Mouse (Mus musculus): Measurements from ENCODE around the gene Trh. TPM values are rescaled to one million over a fixed set of nuclear protein-coding genes. Genes with fewer than 3 reads are reported as not detected.

Gene Trh
- polyA plus RNA-seq, 1 experiment from 2014 or later, result 0.39 TPM

- Histone ChIP-seq H3K4me2 (no peak overlapping the region), H3K36me3 (no peaks in the 10 kb centered on the region), H3K9ac (no peak overlapping the region), H3K27ac (no peak overlapping the region), H3K4me1 (0 out of 2 replicates have a peak, but pooled peaks cover 3% of the 10 kb centered on the region), H3K27me3 (no peaks in the 10 kb centered on the region), H3K4me3 (no peak overlapping the region), H3K9me3 (no peaks in the 10 kb centered on the region)
- ATAC-seq (ENCODE audit: borderline replicate concordance, extremely low read depth, low FRiP score, low TSS enrichment), result no peak
- 39% methylated on average over 3 of the region's 3 CpGs for WGBS
Measured at GRCm38 (mm10) chr6:92219445-92219844, 25.0 kb downstream of the Trh start.

GRCm38 (mm10) chr6:92214773-92215449 lies 29.5 kb downstream of the Trh start, which contains the start of gene Rbsn:
Gene Rbsn (minus strand): TSS chr6:92214925.
- 9% methylated on average over 35 of the region's 35 CpGs for WGBS
- Histone ChIP-seq H3K4me1 (peaks cover 12% of the 10 kb centered on the region), H3K27ac (peak within 1 kb of the TSS; percentile 18; the same call in 1 of the 2 replicates), H3K36me3 (peaks cover 10% of the 10 kb centered on the region), H3K9ac (peak within 1 kb of the TSS; percentile 84), H3K27me3 (no peaks in the 10 kb centered on the region), H3K4me2 (peak within 1 kb of the TSS; percentile 84), H3K4me3 (peak within 1 kb of the TSS; percentile 85), H3K9me3 (no peaks in the 10 kb centered on the region)
- ATAC-seq (ENCODE audit: borderline replicate concordance, extremely low read depth, low FRiP score, low TSS enrichment), result peak; percentile 97

- Histone ChIP-seq H3K4me2 (peak overlapping the region; percentile 84), H3K4me3 (peak overlapping the region; percentile 85), H3K9me3 (no peaks in the 10 kb centered on the region), H3K27me3 (no peaks in the 10 kb centered on the region), H3K36me3 (peaks cover 17% of the 10 kb centered on the region), H3K9ac (peak overlapping the region; percentile 84), H3K27ac (peak overlapping the region; percentile 18; the same call in 1 of the 2 replicates), H3K4me1 (peaks cover 12% of the 10 kb centered on the region)
- peak; percentile 15; the same call in 1 of the 2 replicates for ATAC-seq (ENCODE audit: borderline replicate concordance, extremely low read depth, low FRiP score, low TSS enrichment)
- WGBS, result under 1% methylated on average over 48 of the region's 48 CpGs
Measured at GRCm38 (mm10) chr6:92214055-92214772, 30.2 kb downstream of the Trh start.

- H3K36me3 ChIP-seq, result peaks cover 56% of the 10 kb centered on the region
- no peaks in the 10 kb centered on the region for H3K4me1 ChIP-seq
- ATAC-seq (ENCODE audit: borderline replicate concordance, extremely low read depth, low FRiP score, low TSS enrichment), result no peak
- H3K27ac ChIP-seq, result no peak overlapping the region
- 95% methylated on average over 8 of the region's 8 CpGs for WGBS
- H3K9me3 ChIP-seq, result no peaks in the 10 kb centered on the region
- H3K9ac ChIP-seq, result no peak overlapping the region
- no peak overlapping the region for H3K4me2 ChIP-seq
- no peaks in the 10 kb centered on the region for H3K27me3 ChIP-seq
- no peak overlapping the region for H3K4me3 ChIP-seq
Measured at GRCm38 (mm10) chr6:92199414-92199813, 45.0 kb downstream of the Trh start.

Other genes with a start within 250 kb of the Trh start
- 23.1 and 26.2 TPM in 2 replicates for gene Nr2c2, start 153.3 kb downstream of the Trh start, polyA plus RNA-seq (2015; fragmentation: Nextera tagmentation; extraction: Ambion mirVana)
- gene Mrps25, start 60.6 kb downstream of the Trh start, polyA plus RNA-seq (2015; fragmentation: Nextera tagmentation; extraction: Ambion mirVana), result 83.9 and 87.9 TPM in 2 replicates
- 26.5 and 27.0 TPM in 2 replicates for gene Rbsn, start 29.7 kb downstream of the Trh start, polyA plus RNA-seq (2015; fragmentation: Nextera tagmentation; extraction: Ambion mirVana)

All from lung, embryonic 15.5 days (tissue).